ENCODE assay signal across 21 mouse cellular contexts in the genomic region with DNA sequence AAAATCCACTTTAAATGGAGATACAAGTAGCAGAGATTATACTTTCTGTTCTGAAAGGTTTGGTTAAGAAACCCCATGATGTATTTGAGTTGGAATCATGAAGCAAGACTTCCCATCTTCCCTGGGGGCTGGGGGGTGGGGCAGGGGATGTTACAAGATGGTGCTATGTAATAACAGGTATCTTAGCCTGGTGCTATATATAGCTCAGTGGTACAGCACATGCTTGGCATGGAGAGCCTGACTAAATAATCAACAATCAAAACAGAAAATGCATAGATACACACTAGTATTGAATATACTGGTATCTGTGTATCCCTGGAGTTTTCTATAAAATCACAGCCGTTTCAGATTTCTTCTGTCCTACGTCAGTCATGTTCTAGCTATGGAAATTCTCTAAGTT.
A peak's percentile ranks its signal among the peaks of the same experiment; 100 is the strongest.
DNase-seq lines count a peak whose midpoint lies in the region; ATAC-seq and TF ChIP-seq lines count a peak whose summit lies in the region.
"Had no signal": no experiment of that assay in that cellular context is flagged by ENCODE, and none has a peak within 500 bp of the region (broad histone marks: within the 10 kb centered on the region; RNA-seq: fewer than 3 reads in every experiment).

No protein-coding gene starts in this region.

- no peak for TF ChIP-seq CTCF in left cerebral cortex, adult 2 months (IDR thresholded peaks at IDR 0.05)

- H3K27me3 ChIP-seq in hindbrain, embryonic 12.5 days = no peaks in the 10 kb centered on the region
- no peaks in the 10 kb centered on the region for H3K27me3 ChIP-seq in midbrain, embryonic 13.5 days
- no peaks in the 10 kb centered on the region for H3K27me3 ChIP-seq in neural tube, embryonic 15.5 days (replicated peaks)
- H3K27me3 ChIP-seq: CH12.LX; heart, embryonic 13.5 days; limb, embryonic 13.5 days; liver, embryonic 13.5 days had no signal

- H3K27ac ChIP-seq in left cerebral cortex, adult 2 months = peak overlapping the region; percentile 69; the same call in 1 of the 2 replicates
- H3K27ac ChIP-seq in hindbrain, embryonic 12.5 days = peak overlapping the region; percentile 60
- H3K27ac ChIP-seq in midbrain, embryonic 13.5 days = peak overlapping the region; percentile 88
- peak overlapping the region; percentile 67 for H3K27ac ChIP-seq in neural tube, embryonic 15.5 days (replicated peaks)
- H3K27ac ChIP-seq: heart, embryonic 13.5 days; limb, embryonic 13.5 days; liver, embryonic 13.5 days had no signal

- 0 out of 2 replicates have a peak overlapping the region, but pooled peaks have one; percentile 31 for H3K4me2 ChIP-seq in hindbrain, embryonic 12.5 days (replicated peaks)
- peak overlapping the region; percentile 38 for H3K4me2 ChIP-seq in midbrain, embryonic 13.5 days (replicated peaks)
- peak overlapping the region; percentile 40 for H3K4me2 ChIP-seq in neural tube, embryonic 15.5 days
- H3K4me2 ChIP-seq: heart, embryonic 13.5 days; limb, embryonic 13.5 days; liver, embryonic 13.5 days; lung, embryonic 14.5 days had no signal

- peaks cover 17% of the 10 kb centered on the region for H3K4me1 ChIP-seq in hindbrain, embryonic 12.5 days
- peaks cover 37% of the 10 kb centered on the region for H3K4me1 ChIP-seq in midbrain, embryonic 13.5 days (replicated peaks)
- H3K4me1 ChIP-seq in neural tube, embryonic 15.5 days = peaks cover 23% of the 10 kb centered on the region
- H3K4me1 ChIP-seq: heart, embryonic 13.5 days; liver, embryonic 13.5 days had no signal

- ATAC-seq in hindbrain, embryonic 12.5 days (ENCODE audit: low FRiP score) = peak; percentile 34; the same call in 1 of the 2 replicates
- ATAC-seq in midbrain, embryonic 13.5 days = peak; percentile 47
- peak; percentile 46 for ATAC-seq in neural tube, embryonic 15.5 days (ENCODE audit: low FRiP score)
- ATAC-seq: intestine, embryonic 16.5 days had no signal

- intact Hi-C loops in left cerebral cortex, adult 2 months (cut with DNase I) = loop anchor here (2.0 to 5.0 kb wide), 3 partner anchors 60 to 239 kb away; no protein-coding TSS in a partner anchor
- intact Hi-C loops in heart, postnatal 36 days (cut with DNase I) = no loop called here

- H3K9me3 ChIP-seq in hindbrain, embryonic 12.5 days (replicated peaks) = no peaks in the 10 kb centered on the region
- no peaks in the 10 kb centered on the region for H3K9me3 ChIP-seq in midbrain, embryonic 13.5 days
- H3K9me3 ChIP-seq in neural tube, embryonic 15.5 days (replicated peaks) = no peaks in the 10 kb centered on the region
- H3K9me3 ChIP-seq: heart, embryonic 13.5 days; limb, embryonic 13.5 days; liver, embryonic 13.5 days had no signal

- no peak overlapping the region for H3K4me3 ChIP-seq in left cerebral cortex, adult 2 months
- H3K4me3 ChIP-seq in hindbrain, embryonic 12.5 days = no peak overlapping the region
- no peak overlapping the region for H3K4me3 ChIP-seq in midbrain, embryonic 13.5 days (replicated peaks)
- H3K4me3 ChIP-seq in neural tube, embryonic 15.5 days (replicated peaks) = no peak overlapping the region
- H3K4me3 ChIP-seq: heart, embryonic 13.5 days; limb, embryonic 13.5 days; liver, embryonic 13.5 days had no signal

- H3K36me3 ChIP-seq in hindbrain, embryonic 12.5 days = no peaks in the 10 kb centered on the region
- H3K36me3 ChIP-seq in midbrain, embryonic 13.5 days = no peaks in the 10 kb centered on the region
- H3K36me3 ChIP-seq in neural tube, embryonic 15.5 days = no peaks in the 10 kb centered on the region
- H3K36me3 ChIP-seq: heart, embryonic 13.5 days; limb, embryonic 13.5 days; liver, embryonic 13.5 days had no signal

- 91% methylated on average over 2 of the region's 2 CpGs for WGBS in hindbrain, embryonic 12.5 days
- 93% methylated on average over 2 of the region's 2 CpGs for WGBS in midbrain, embryonic 13.5 days
- WGBS in neural tube, embryonic 15.5 days = 86% methylated on average over 2 of the region's 2 CpGs

- no peak for DNase-seq in left cerebral cortex, adult 2 months (ENCODE audit: extremely low spot score in 1 of 2, low spot score in 2 of 2)
- no peak for DNase-seq in left cerebral cortex, adult 8-10 months (ENCODE audit: low spot score in 2 of 2)
- DNase-seq in cerebellum, adult 11-12 months = no peak
- DNase-seq in heart, postnatal 36 days = no peak
- no peak for DNase-seq in gastrocnemius, postnatal 25 days
- DNase-seq: adrenal gland, postnatal 25 days; cerebellum, adult 11 months; cerebellum, postnatal 36 days; heart, adult 11 months; kidney, postnatal 36 days; liver, embryonic 13.5 days; lung, embryonic 14.5 days; lung, postnatal 4 days; thymus, adult 2 months had no signal

- H3K9ac ChIP-seq in hindbrain, embryonic 12.5 days = no peak overlapping the region
- 0 out of 2 replicates have a peak overlapping the region, but pooled peaks have one; percentile 43 for H3K9ac ChIP-seq in midbrain, embryonic 13.5 days (replicated peaks)
- H3K9ac ChIP-seq in neural tube, embryonic 15.5 days (replicated peaks) = no peak overlapping the region
- H3K9ac ChIP-seq: heart, embryonic 13.5 days; limb, embryonic 13.5 days; liver, embryonic 13.5 days; lung, embryonic 14.5 days had no signal
